ENCODE assay signal across 18 mouse cellular contexts in the genomic region with DNA sequence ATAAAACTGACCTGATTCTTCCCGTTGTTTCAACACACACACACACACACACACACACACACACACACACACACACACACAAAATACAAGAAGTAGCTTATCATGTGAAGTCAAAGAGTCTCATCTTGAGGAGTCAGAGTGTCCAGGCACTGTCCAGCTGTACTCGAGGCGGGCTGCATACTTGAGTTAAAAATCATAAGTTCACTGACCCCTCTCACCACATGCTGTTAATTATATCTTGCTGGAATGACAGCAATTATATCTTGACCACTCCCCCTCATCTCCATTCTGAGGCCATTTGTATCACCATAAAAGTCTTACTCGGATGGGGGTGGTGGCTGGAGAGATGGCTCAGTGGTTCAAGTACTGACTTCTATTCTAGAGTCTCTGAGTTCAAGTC. TPM values are rescaled to one million over a fixed set of nuclear protein-coding genes. Genes with fewer than 3 reads are reported as not detected.
DNase-seq lines count a peak whose midpoint lies in the region; ATAC-seq and TF ChIP-seq lines count a peak whose summit lies in the region.
"Had no signal": no experiment of that assay in that cellular context is flagged by ENCODE, and none has a peak within 500 bp of the region (broad histone marks: within the 10 kb centered on the region; RNA-seq: fewer than 3 reads in every experiment).

No protein-coding gene starts in this region.

- no peak for TF ChIP-seq EP300 in lung, postnatal 0 days (IDR thresholded peaks at IDR 0.05)

- no peak for TF ChIP-seq CTCF in lung, postnatal 0 days (IDR thresholded peaks at IDR 0.05)

- no peak for DNase-seq in heart, adult 18-20 months
- DNase-seq in lung, postnatal 0 days (ENCODE audit: low spot score): peak; percentile 37
- DNase-seq in lung, postnatal 25 days (ENCODE audit: low spot score): no peak
- DNase-seq in kidney, postnatal 14 days: peak; percentile 68
- no peak for DNase-seq in frontal cortex, postnatal 25 days (ENCODE audit: low spot score in 2 of 2)
- DNase-seq in frontal cortex, postnatal 36 days (ENCODE audit: low spot score in 2 of 2): no peak
- no peak for DNase-seq in thymus, postnatal 36 days
- DNase-seq: cerebellum, postnatal 14 days; midbrain, embryonic 14.5 days; right cerebral cortex, adult 18-20 months had no signal

- 0 out of 2 replicates have a peak overlapping the region, but pooled peaks have one; percentile 6 for H3K27ac ChIP-seq in heart, embryonic 13.5 days (replicated peaks)
- H3K27ac ChIP-seq in lung, postnatal 0 days (ENCODE audit: low read length): no peak overlapping the region
- H3K27ac ChIP-seq: hindbrain, embryonic 15.5 days had no signal

- no peak for ATAC-seq in heart, embryonic 13.5 days (ENCODE audit: extremely low read depth, insufficient number of reproducible peaks, low FRiP score, low TSS enrichment)
- peak; percentile 48 for ATAC-seq in lung, postnatal 0 days
- ATAC-seq: forebrain, embryonic 14.5 days; intestine, postnatal 0 days had no signal

- 44% methylated on average over 4 of the region's 4 CpGs for WGBS in heart, embryonic 13.5 days
- WGBS in lung, postnatal 0 days: 34% methylated on average over 4 of the region's 4 CpGs

- no peak overlapping the region for H3K4me3 ChIP-seq in heart, embryonic 13.5 days
- no peak overlapping the region for H3K4me3 ChIP-seq in lung, postnatal 0 days (ENCODE audit: low read depth, low read length)
- H3K4me3 ChIP-seq: erythroblast, embryonic 14.5 days; hindbrain, embryonic 15.5 days; myocyte had no signal

- peaks cover 28% of the 10 kb centered on the region for H3K4me1 ChIP-seq in heart, embryonic 13.5 days
- H3K4me1 ChIP-seq in lung, postnatal 0 days (ENCODE audit: insufficient read depth, low read depth, low read length): no peaks in the 10 kb centered on the region
- H3K4me1 ChIP-seq: hindbrain, embryonic 15.5 days had no signal

- H3K4me2 ChIP-seq in heart, embryonic 13.5 days: no peak overlapping the region
- no peak overlapping the region for H3K4me2 ChIP-seq in lung, postnatal 0 days (replicated peaks; ENCODE audit: low read depth, low read length)
- H3K4me2 ChIP-seq: hindbrain, embryonic 15.5 days had no signal

- no peaks in the 10 kb centered on the region for H3K27me3 ChIP-seq in heart, embryonic 13.5 days (replicated peaks)
- H3K27me3 ChIP-seq in lung, postnatal 0 days (replicated peaks; ENCODE audit: insufficient read depth, low read length): no peaks in the 10 kb centered on the region
- H3K27me3 ChIP-seq: hindbrain, embryonic 15.5 days had no signal

- H3K9me3 ChIP-seq in heart, embryonic 13.5 days: no peaks in the 10 kb centered on the region
- H3K9me3 ChIP-seq in lung, postnatal 0 days (ENCODE audit: low read length): no peaks in the 10 kb centered on the region
- H3K9me3 ChIP-seq: hindbrain, embryonic 15.5 days had no signal

- no peak overlapping the region for H3K9ac ChIP-seq in heart, embryonic 13.5 days
- H3K9ac ChIP-seq in lung, postnatal 0 days (replicated peaks; ENCODE audit: low read depth): no peak overlapping the region
- H3K9ac ChIP-seq: hindbrain, embryonic 15.5 days had no signal

- no peaks in the 10 kb centered on the region for H3K36me3 ChIP-seq in heart, embryonic 13.5 days
- no peaks in the 10 kb centered on the region for H3K36me3 ChIP-seq in lung, postnatal 0 days (ENCODE audit: insufficient read depth, low read length)
- H3K36me3 ChIP-seq: hindbrain, embryonic 15.5 days had no signal

RNA-seq across cellular contexts. Expression of gene P3h2, which starts 58.5 kb away (rescaled TPM):
- 6.0 and 7.0 TPM in 2 replicates for polyA plus RNA-seq in heart, embryonic 13.5 days (2015; fragmentation: Nextera tagmentation; extraction: Ambion mirVana)
- 1 to 10 TPM; 3.7 to 3.8 TPM for total RNA-seq in heart, adult 18-20 months (2021)
- polyA plus RNA-seq in lung, postnatal 0 days (2015; fragmentation: Nextera tagmentation; extraction: Ambion mirVana): 1.5 and 1.6 TPM in 2 replicates
- total RNA-seq: megakaryocyte, adult 5-6 weeks; neutrophil, adult 5-6 weeks had no signal
- polyA plus RNA-seq: erythroblast, embryonic 14.5 days had no signal

Comparison
In these comparisons a context has a peak if more than half of its experiments do, and no peak if none do; other contexts are left out.
1. DNase-seq: peak in lung, postnatal 0 days (single experiment) and kidney, postnatal 14 days (single experiment); none in heart, adult 18-20 months (0 of 2), lung, postnatal 25 days (single experiment), frontal cortex, postnatal 25 days (0 of 2), frontal cortex, postnatal 36 days (0 of 2) and thymus, postnatal 36 days (0 of 2).